Mouse (Mus musculus) thymus, adult 2 months (tissue): ENCODE measurements at regions not wholly inside any gene's neighbourhood (a gene's known extent, or its start where the extent isn't known, plus 50 kb on each side); places are given as distances from the start of the nearest gene placed in this dataset.

Source experiments
- CTCF ChIP-seq: fragments of 200-500 bp; IDR thresholded peaks from 2 replicates; pipeline ENCODE4 v1.5.1; 2012; ENCODE audit warnings: mild to moderate bottlenecking, control low read depth, low read length, moderate library complexity, borderline replicate concordance; ENCODE audit not compliant: control insufficient read depth, poor library complexity, insufficient read depth; ENCODE audit errors: extremely low read depth
- POLR2A ChIP-seq: fragments of 200-500 bp; IDR thresholded peaks from 2 replicates; pipeline ENCODE4 v1.6.1; 2012; ENCODE audit warnings: mild to moderate bottlenecking, low read length, control low read depth, moderate library complexity; ENCODE audit not compliant: control insufficient read depth, poor library complexity, insufficient read depth; ENCODE audit errors: extremely low read depth

DNA sequence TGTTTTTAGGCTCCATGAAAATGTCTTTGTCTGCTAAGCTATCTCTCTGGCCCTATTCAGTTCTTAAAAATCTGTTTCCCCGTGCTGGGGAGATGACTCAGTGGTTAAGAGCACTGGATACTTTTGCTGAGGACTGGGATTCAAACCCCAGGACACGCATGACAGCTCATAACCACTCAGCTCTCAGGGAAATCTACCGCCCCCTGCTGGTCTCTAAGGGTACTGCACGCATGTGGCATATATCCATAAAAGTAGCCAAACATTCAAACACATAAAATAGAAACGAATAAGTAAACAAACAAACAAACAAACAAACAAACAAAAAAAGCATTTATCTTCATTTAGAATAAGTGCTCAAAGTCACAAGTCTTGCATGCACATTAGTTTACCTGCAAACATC, 289.7 kb upstream of the Kcnab2 start:
- TF ChIP-seq CTCF, result no peak
- no peak for TF ChIP-seq POLR2A
